Mouse (Mus musculus) forebrain, embryonic 11.5 days (tissue): Measurements from ENCODE around the gene 3110018I06Rik. TPM values are rescaled to one million over a fixed set of nuclear protein-coding genes. Genes with fewer than 3 reads are reported as not detected.

Experiments
- ATAC-seq: fragments of 200-750 bp; cut with Nextera tagmentation; replicated peaks from 2 replicates; pipeline ENCODE4 v1.8.0; 2017; ENCODE audit warnings: moderate TSS enrichment; ENCODE audit not compliant: low FRiP score
- DNase-seq: peaks from one replicate; pipeline ENCODE4 v3.0.0-alpha.2; 2017; ENCODE audit warnings: low spot score
- H3K27ac ChIP-seq: fragments of 300-500 bp; sonication (generic); 2 replicates; pipeline ENCODE4 v1.5.1; 2014; ENCODE audit warnings: low read depth, low read length
- H3K27me3 ChIP-seq: fragments of 300-500 bp; sonication (generic); 2 replicates; pipeline ENCODE4 v1.6.1; 2014; ENCODE audit warnings: mild to moderate bottlenecking, low read length, mixed read lengths; ENCODE audit not compliant: control insufficient read depth, insufficient read depth
- H3K36me3 ChIP-seq: fragments of 300-500 bp; sonication (generic); 2 replicates; pipeline ENCODE4 v1.6.1; 2014; ENCODE audit warnings: mild to moderate bottlenecking, low read length, moderate library complexity, mixed read lengths; ENCODE audit not compliant: control insufficient read depth, insufficient read depth
- H3K4me1 ChIP-seq: fragments of 300-500 bp; sonication (generic); replicated peaks from 2 replicates; pipeline ENCODE4 v1.6.1; 2014; ENCODE audit warnings: low read length, mixed read lengths; ENCODE audit not compliant: control insufficient read depth, insufficient read depth
- H3K4me2 ChIP-seq: fragments of 300-500 bp; sonication (generic); 2 replicates; pipeline ENCODE4 v1.6.1; 2014; ENCODE audit warnings: low read depth, mild to moderate bottlenecking, low read length, moderate library complexity, mixed read lengths; ENCODE audit not compliant: severe bottlenecking
- H3K4me3 ChIP-seq: fragments of 300-500 bp; sonication (generic); 2 replicates; pipeline ENCODE4 v1.5.1; 2014; ENCODE audit warnings: low read depth, low read length
- H3K9ac ChIP-seq: fragments of 300-500 bp; sonication (generic); 2 replicates; pipeline ENCODE4 v1.6.1; 2014; ENCODE audit warnings: low read length
- H3K9me3 ChIP-seq: fragments of 300-500 bp; sonication (generic); 2 replicates; pipeline ENCODE4 v1.6.1; 2016; ENCODE audit warnings: low read length, mixed read lengths; ENCODE audit not compliant: control insufficient read depth
- WGBS: fragments of 180-500 bp; shearing (Covaris S2); extraction: QIAGEN DNeasy Blood & Tissue Kit; methylation state at CpG from one replicate; pipeline ENCODE4 v1.1.7; 2014; 5-methylcytosine and 5-hydroxymethylcytosine counted together
- polyA plus RNA-seq: library from polyadenylated mRNA; unstranded; fragments of >200 nt; fragmentation: Nextera tagmentation; extraction: Ambion mirVana; gene quantifications from 2 replicates; pipeline ENCODE4 v1.2.1, GENCODE M21; 2014

The 3110018I06Rik gene
- polyA plus RNA-seq, 1 experiment from 2014 or later = not detected

GRCm38 (mm10) chr12:107509661-107510237, 21.3 kb downstream of the 3110018I06Rik start:
- no peak overlapping the region for H3K9ac ChIP-seq
- H3K9me3 ChIP-seq = no peaks in the 10 kb centered on the region
- H3K4me1 ChIP-seq = no peaks in the 10 kb centered on the region
- ATAC-seq (no peak), DNase-seq (no peak)
- no peak overlapping the region for H3K27ac ChIP-seq
- H3K27me3 ChIP-seq = no peaks in the 10 kb centered on the region
- 92% methylated on average over 9 of the region's 9 CpGs for WGBS
- no peaks in the 10 kb centered on the region for H3K36me3 ChIP-seq
- H3K4me2 ChIP-seq = no peak overlapping the region
- H3K4me3 ChIP-seq = no peak overlapping the region

- Histone ChIP-seq H3K4me2 (no peak overlapping the region), H3K9me3 (no peaks in the 10 kb centered on the region), H3K4me1 (peaks cover under 1% of the 10 kb centered on the region; the same call in 1 of the 2 replicates), H3K4me3 (no peak overlapping the region), H3K27me3 (no peaks in the 10 kb centered on the region), H3K27ac (no peak overlapping the region), H3K9ac (no peak overlapping the region), H3K36me3 (no peaks in the 10 kb centered on the region)
- no peak for ATAC-seq
- no peak for DNase-seq
- WGBS = 96% methylated on average over 11 of the region's 11 CpGs
Measured at GRCm38 (mm10) chr12:107511112-107511511, 22.7 kb downstream of the 3110018I06Rik start.

GRCm38 (mm10) chr12:107516265-107517217, 28.1 kb downstream of the 3110018I06Rik start:
- Histone ChIP-seq H3K9ac (no peak overlapping the region), H3K4me2 (no peak overlapping the region), H3K4me3 (no peak overlapping the region), H3K4me1 (peaks cover 6% of the 10 kb centered on the region; the same call in 1 of the 2 replicates), H3K27me3 (no peaks in the 10 kb centered on the region), H3K36me3 (no peaks in the 10 kb centered on the region), H3K9me3 (no peaks in the 10 kb centered on the region), H3K27ac (peak overlapping the region; percentile 18; the same call in 1 of the 2 replicates)
- ATAC-seq = peak; percentile 66
- DNase-seq = no peak
- WGBS = 30% methylated on average over 11 of the region's 11 CpGs

- Histone ChIP-seq H3K27me3 (no peaks in the 10 kb centered on the region), H3K4me3 (no peak overlapping the region), H3K27ac (no peak overlapping the region), H3K36me3 (no peaks in the 10 kb centered on the region), H3K9me3 (no peaks in the 10 kb centered on the region), H3K9ac (no peak overlapping the region), H3K4me2 (no peak overlapping the region), H3K4me1 (peaks cover 6% of the 10 kb centered on the region; the same call in 1 of the 2 replicates)
- ATAC-seq (no peak), DNase-seq (no peak)
- WGBS = 80% methylated on average over 3 of the region's 3 CpGs
Measured at GRCm38 (mm10) chr12:107520941-107521340, 32.5 kb downstream of the 3110018I06Rik start.

GRCm38 (mm10) chr12:107528346-107528880, 40.0 kb downstream of the 3110018I06Rik start:
- Histone ChIP-seq H3K27me3 (no peaks in the 10 kb centered on the region), H3K36me3 (no peaks in the 10 kb centered on the region), H3K9ac (no peak overlapping the region), H3K9me3 (no peaks in the 10 kb centered on the region), H3K4me2 (no peak overlapping the region), H3K4me1 (no peaks in the 10 kb centered on the region), H3K27ac (no peak overlapping the region), H3K4me3 (no peak overlapping the region)
- WGBS = 52% methylated on average over 1 of the region's 1 CpGs
- DNase-seq (no peak), ATAC-seq (no peak)

GRCm38 (mm10) chr12:107532871-107533270, 44.4 kb downstream of the 3110018I06Rik start:
- Histone ChIP-seq H3K4me1 (no peaks in the 10 kb centered on the region), H3K9ac (no peak overlapping the region), H3K9me3 (no peaks in the 10 kb centered on the region), H3K27ac (no peak overlapping the region), H3K4me2 (no peak overlapping the region), H3K4me3 (no peak overlapping the region), H3K27me3 (no peaks in the 10 kb centered on the region), H3K36me3 (no peaks in the 10 kb centered on the region)
- 87% methylated on average over 7 of the region's 7 CpGs for WGBS
- ATAC-seq (no peak), DNase-seq (no peak)
